Mouse (Mus musculus): Measurements from ENCODE around the gene C530008M17Rik.

Gene C530008M17Rik

GRCm38 (mm10) chr5:76705307-76706173, 49.2 kb downstream of the C530008M17Rik start:
- DNase-seq = no peak

- DNase-seq = no peak
These were observed 50.8 kb downstream of the C530008M17Rik start for GRCm38 (mm10) chr5:76707072-76707471.

- no peak for DNase-seq
These were observed 51.7 kb downstream of the C530008M17Rik start for GRCm38 (mm10) chr5:76708004-76708403.

GRCm38 (mm10) chr5:76713743-76714142, 57.4 kb downstream of the C530008M17Rik start:
- DNase-seq = no peak

GRCm38 (mm10) chr5:76719954-76720353, 63.6 kb downstream of the C530008M17Rik start:
- no peak for DNase-seq

GRCm38 (mm10) chr5:76724878-76725277, 68.6 kb downstream of the C530008M17Rik start:
- no peak for DNase-seq

- DNase-seq = no peak
These were observed 70.3 kb downstream of the C530008M17Rik start for GRCm38 (mm10) chr5:76726518-76727103.

- no peak for DNase-seq
These were observed 76.8 kb downstream of the C530008M17Rik start for GRCm38 (mm10) chr5:76733055-76733641.

GRCm38 (mm10) chr5:76741463-76741862, 85.2 kb downstream of the C530008M17Rik start:
- no peak for DNase-seq

GRCm38 (mm10) chr5:76742076-76742475, 85.8 kb downstream of the C530008M17Rik start:
- no peak for DNase-seq

GRCm38 (mm10) chr5:76744737-76745209, 88.5 kb downstream of the C530008M17Rik start:
- DNase-seq = no peak

- DNase-seq = peak; percentile 19
These were observed 91.5 kb downstream of the C530008M17Rik start for GRCm38 (mm10) chr5:76747851-76748250.

- DNase-seq = no peak
These were observed 96.0 kb downstream of the C530008M17Rik start for GRCm38 (mm10) chr5:76752351-76752750.

GRCm38 (mm10) chr5:76760349-76760748, 104.0 kb downstream of the C530008M17Rik start:
- no peak for DNase-seq

GRCm38 (mm10) chr5:76762030-76762698, 105.9 kb downstream of the C530008M17Rik start:
- DNase-seq = no peak

- DNase-seq = no peak
These were observed 106.9 kb downstream of the C530008M17Rik start for GRCm38 (mm10) chr5:76763148-76763701.

- DNase-seq = no peak
These were observed 107.4 kb downstream of the C530008M17Rik start for GRCm38 (mm10) chr5:76763731-76764130.

- no peak for DNase-seq
These were observed 112.7 kb downstream of the C530008M17Rik start for GRCm38 (mm10) chr5:76769014-76769413.

- DNase-seq = no peak
These were observed 113.3 kb downstream of the C530008M17Rik start for GRCm38 (mm10) chr5:76769572-76769971.

GRCm38 (mm10) chr5:76771371-76771770, 115.1 kb downstream of the C530008M17Rik start:
- DNase-seq = no peak

GRCm38 (mm10) chr5:76772831-76773230, 116.5 kb downstream of the C530008M17Rik start:
- DNase-seq = no peak

GRCm38 (mm10) chr5:76773492-76774158, 117.3 kb downstream of the C530008M17Rik start:
- no peak for DNase-seq
